Mouse (Mus musculus): Measurements from ENCODE around the gene Nrxn1. TPM values are rescaled to one million over a fixed set of nuclear protein-coding genes. Genes with fewer than 3 reads are reported as not detected.
A peak's percentile ranks its signal among the peaks of the same experiment; 100 is the strongest.

Nrxn1 gene
- total RNA-seq, 2 experiments from 2014 or later = 0.91 to 1.2 TPM

DNA sequence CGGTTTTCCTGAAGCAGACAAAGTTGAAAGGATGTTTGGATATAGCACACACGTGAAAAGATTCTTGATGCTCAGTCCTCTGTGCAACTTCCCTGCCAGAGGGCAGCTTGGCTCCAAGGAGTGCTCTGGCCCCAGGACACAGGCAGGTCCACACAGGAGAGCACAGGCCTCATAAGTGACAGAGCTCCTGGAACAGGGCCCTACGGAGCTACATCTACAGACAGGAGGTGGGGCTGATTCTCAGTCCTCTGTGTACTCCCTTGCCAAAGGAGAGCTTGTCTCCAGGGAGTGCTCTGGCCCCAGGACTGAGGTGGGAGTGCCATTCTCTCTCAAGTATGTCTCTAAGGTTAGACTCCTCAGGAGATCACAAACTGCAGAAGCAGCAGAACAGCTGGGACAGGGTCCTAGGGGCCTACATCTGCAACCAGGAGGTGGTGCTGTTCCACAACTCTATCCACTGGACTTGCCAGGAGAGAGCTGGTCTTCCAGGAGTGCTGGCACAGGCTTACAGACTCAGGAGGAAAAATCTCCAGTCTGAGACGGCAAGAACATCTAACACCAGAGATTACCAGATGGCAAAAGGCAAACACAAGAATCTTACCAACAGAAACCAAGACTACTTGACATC, 129.9 kb downstream of the Nrxn1 start:
- DNase-seq = peak; percentile 5

GRCm38 (mm10) chr17:90955221-90955620, 137.7 kb downstream of the Nrxn1 start:
- no peak for DNase-seq

DNA sequence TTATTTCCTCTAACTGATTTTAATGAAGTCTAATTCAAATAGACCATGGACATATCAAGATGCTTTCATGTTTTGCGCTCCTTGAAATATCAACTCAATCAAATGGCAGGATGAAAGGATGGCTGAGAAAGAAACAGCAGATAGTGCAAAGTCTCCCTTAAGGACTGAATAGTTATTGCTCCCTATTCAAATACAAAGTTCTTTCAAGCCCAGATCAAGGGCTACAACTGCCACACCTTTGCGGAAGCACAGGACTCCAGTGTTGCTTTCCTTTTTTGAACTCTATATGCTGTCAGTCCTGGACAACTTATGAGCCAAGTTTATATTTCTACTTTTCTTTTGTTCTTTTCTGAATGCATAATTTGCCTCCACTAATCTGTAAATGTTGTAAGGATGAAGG, 157.9 kb downstream of the Nrxn1 start:
- DNase-seq = no peak

GRCm38 (mm10) chr17:90913320-90913719, 179.6 kb downstream of the Nrxn1 start:
- DNase-seq = no peak

- no peak for DNase-seq
Observed at GRCm38 (mm10) chr17:90912746-90913145, 180.1 kb downstream of the Nrxn1 start.

- no peak for DNase-seq
Observed at GRCm38 (mm10) chr17:90912341-90912740, 180.5 kb downstream of the Nrxn1 start.

- DNase-seq = no peak
Observed at GRCm38 (mm10) chr17:90906118-90907093, 186.5 kb downstream of the Nrxn1 start.

- no peak for DNase-seq
Observed at GRCm38 (mm10) chr17:90905143-90905542, 187.7 kb downstream of the Nrxn1 start.

GRCm38 (mm10) chr17:90892327-90893259, 200.3 kb downstream of the Nrxn1 start:
- DNase-seq = peak; percentile 5

DNA sequence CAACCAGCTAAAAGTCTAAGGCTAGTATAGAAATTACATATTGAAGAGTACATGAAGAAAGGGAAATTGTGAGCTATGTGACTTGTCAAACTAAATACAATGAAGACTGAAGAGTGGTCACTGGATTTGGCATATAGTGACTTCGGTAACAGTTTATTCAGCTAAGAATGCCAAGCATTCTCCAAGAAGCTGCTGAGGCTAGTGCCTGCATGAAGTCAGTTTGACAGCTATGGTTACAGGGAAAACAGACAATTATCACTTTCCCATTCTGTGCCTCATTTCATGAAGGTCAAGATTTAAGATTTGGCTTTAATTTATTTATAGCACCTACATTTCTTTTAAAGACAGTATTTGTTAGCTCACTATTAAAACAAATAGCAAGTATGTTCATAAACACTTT, 201.2 kb downstream of the Nrxn1 start:
- DNase-seq = no peak

DNA sequence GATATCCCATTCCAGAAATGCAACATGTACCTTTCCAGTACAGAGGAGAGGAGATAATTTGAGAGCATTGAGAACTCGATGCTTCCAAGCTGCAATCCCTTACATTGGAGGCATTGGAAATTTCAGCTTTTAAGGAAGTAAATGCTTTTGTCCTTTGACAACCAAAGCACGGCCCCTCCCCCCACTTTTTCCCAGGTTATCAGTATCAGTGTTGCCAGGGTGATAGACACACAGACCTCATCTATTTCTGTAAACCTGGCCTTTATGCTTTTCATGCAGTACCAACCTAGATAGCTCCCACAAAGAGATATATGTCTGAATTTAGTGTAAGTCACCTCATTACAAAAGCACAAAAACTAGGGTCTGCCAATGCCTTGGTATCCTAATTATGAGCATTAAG, 235.6 kb downstream of the Nrxn1 start:
- no peak for DNase-seq

- no peak for DNase-seq
Observed at GRCm38 (mm10) chr17:90843876-90844275, 249.0 kb downstream of the Nrxn1 start.

- DNase-seq = no peak
Observed at GRCm38 (mm10) chr17:90843072-90843611, 249.7 kb downstream of the Nrxn1 start.

DNA sequence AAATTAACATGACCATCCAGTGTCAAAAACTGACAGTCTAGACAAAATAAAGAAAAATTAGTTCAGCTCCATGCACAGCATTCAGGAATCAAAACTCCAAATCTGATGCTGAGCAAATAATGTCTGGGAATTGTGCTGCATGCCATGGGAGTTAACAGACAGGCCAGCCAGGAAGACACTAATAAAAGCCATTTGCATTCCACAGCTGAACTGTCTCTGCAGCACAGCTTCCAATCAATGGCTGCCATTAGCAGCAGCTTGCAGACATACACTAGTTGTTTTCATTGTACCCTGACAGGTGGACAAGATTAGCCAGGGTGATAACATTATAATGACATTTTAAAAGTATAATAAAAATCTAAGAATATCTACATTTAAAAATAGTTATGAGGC, 255.9 kb downstream of the Nrxn1 start:
- DNase-seq = no peak

DNA sequence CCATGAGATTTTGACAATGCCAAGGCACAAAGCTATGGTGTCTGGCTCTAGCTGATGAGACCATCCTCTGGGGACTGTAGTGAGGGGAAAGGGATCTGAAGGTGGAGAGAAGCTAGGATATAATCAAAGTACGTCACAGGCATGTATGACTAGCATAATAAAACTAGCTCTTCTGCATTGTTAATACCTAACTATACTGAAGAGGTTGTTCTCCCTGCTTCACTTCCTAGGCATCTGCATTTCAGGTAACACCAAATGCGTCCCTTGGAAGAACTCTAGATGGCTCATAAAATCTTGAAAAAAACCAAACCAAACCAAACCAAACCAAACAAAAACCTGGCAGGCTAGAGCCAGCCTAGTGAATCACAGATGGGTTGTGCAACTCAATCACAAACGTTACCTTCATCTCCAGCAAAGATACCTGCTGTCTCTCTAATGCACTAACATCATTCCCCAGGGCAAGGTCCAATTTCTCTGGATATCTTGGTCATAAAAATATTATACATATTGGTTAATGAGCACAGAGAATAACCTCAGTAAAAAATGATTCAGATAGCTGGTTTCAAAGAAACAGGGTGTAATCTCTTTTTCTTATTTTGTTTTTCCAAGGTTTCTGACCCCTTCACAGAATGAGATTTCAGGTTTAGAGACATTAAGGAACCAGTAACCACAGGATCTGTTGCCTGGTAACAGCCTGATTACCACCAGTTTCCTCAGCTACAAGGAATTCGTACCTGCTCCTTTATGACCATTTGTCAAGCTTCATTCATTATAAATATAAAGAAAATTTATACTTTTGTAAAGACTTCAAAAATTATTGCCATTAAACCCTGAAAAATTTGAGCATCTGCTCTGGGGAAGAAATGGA, 256.5 kb downstream of the Nrxn1 start:
- no peak for DNase-seq

- no peak for DNase-seq
Observed at GRCm38 (mm10) chr17:90818340-90818739, 274.5 kb downstream of the Nrxn1 start.

GRCm38 (mm10) chr17:90817898-90818297, 275.0 kb downstream of the Nrxn1 start:
- DNase-seq = no peak

- DNase-seq = no peak
Observed at GRCm38 (mm10) chr17:90815306-90815705, 277.6 kb downstream of the Nrxn1 start.

DNA sequence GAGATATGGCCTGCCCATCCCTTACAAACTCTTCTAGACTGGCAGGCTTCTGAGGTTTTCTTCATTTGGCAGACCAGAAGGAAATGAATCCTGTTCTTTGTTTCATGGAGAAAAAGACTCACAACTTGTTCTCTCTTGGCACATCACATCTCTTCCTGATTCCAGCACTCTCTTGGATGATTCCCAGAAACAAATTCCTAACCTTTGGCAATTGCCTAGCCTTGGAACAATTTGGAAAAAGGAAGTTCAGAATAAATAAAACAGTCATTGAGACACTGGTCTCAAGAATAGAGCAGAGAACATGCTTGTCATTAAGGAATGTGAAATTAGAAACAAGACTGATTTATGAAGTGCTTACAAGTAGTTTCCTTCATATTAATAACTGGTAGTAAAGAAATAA, 279.1 kb downstream of the Nrxn1 start:
- no peak for DNase-seq

DNA sequence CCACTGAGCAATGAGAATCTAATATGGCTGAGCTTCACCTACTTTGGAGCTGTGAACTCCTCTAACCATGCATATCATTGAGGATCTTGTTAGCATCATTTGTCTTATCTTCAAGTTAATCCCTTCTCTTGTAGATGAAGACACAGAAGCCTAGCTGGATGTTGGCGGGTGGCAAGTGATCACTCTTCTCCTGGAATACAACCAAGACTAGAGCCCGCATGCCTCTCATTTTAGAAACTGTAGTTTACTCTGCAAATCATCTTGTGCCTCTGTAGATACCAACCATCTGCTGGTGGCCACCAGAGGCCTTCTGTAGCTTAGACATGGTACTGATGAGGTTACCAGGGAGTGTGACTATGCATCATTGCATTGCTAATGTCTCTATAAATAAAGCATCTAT, 280.4 kb downstream of the Nrxn1 start:
- DNase-seq = no peak

All from heart, postnatal 4 days (tissue).